Mouse (Mus musculus): ENCODE measurements at regions not wholly inside any gene's neighbourhood (a gene's known extent, or its start where the extent isn't known, plus 50 kb on each side); places are given as distances from the start of the nearest gene placed in this dataset.

GRCm38 (mm10) chr3:121880355-121880754, 65.3 kb upstream of the Abcd3 start:
- Histone ChIP-seq H3K4me1 (peaks cover 2% of the 10 kb centered on the region), H3K27ac (no peak overlapping the region), H3K9ac (no peak overlapping the region), H3K36me3 (no peaks in the 10 kb centered on the region), H3K4me2 (no peak overlapping the region), H3K27me3 (no peaks in the 10 kb centered on the region), H3K9me3 (replicated peaks) (no peaks in the 10 kb centered on the region), H3K4me3 (replicated peaks) (no peak overlapping the region)
- whole genome bisulfite sequencing = 58% methylated on average over 8 of the region's 8 CpGs
- ATAC-seq (replicated peaks; ENCODE audit: low FRiP score) = no peak

- Histone ChIP-seq H3K4me1 (no peaks in the 10 kb centered on the region), H3K27me3 (no peaks in the 10 kb centered on the region), H3K36me3 (no peaks in the 10 kb centered on the region), H3K27ac (no peak overlapping the region), H3K4me2 (no peak overlapping the region), H3K9ac (no peak overlapping the region), H3K4me3 (replicated peaks) (no peak overlapping the region), H3K9me3 (replicated peaks) (no peaks in the 10 kb centered on the region)
- WGBS = 58% methylated on average over 4 of the region's 4 CpGs
- ATAC-seq (replicated peaks; ENCODE audit: low FRiP score) = no peak
Measured at GRCm38 (mm10) chr3:121875072-121875471, 60.0 kb upstream of the Abcd3 start.

GRCm38 (mm10) chr3:121874576-121874975, 59.5 kb upstream of the Abcd3 start:
- Histone ChIP-seq H3K9ac (no peak overlapping the region), H3K4me2 (no peak overlapping the region), H3K27ac (no peak overlapping the region), H3K27me3 (no peaks in the 10 kb centered on the region), H3K4me3 (replicated peaks) (no peak overlapping the region), H3K36me3 (no peaks in the 10 kb centered on the region), H3K9me3 (replicated peaks) (no peaks in the 10 kb centered on the region), H3K4me1 (no peaks in the 10 kb centered on the region)
- WGBS = 95% methylated on average over 1 of the region's 1 CpGs
- ATAC-seq (replicated peaks; ENCODE audit: low FRiP score) = no peak

GRCm38 (mm10) chr3:121873572-121873971, 58.5 kb upstream of the Abcd3 start:
- no peaks in the 10 kb centered on the region for H3K27me3 ChIP-seq
- H3K4me3 ChIP-seq (replicated peaks) = no peak overlapping the region
- ATAC-seq (replicated peaks; ENCODE audit: low FRiP score) = no peak
- WGBS = 84% methylated on average over 2 of the region's 2 CpGs
- H3K4me1 ChIP-seq = no peaks in the 10 kb centered on the region
- no peak overlapping the region for H3K27ac ChIP-seq
- H3K9ac ChIP-seq = no peak overlapping the region
- H3K9me3 ChIP-seq (replicated peaks) = no peaks in the 10 kb centered on the region
- no peak overlapping the region for H3K4me2 ChIP-seq
- no peaks in the 10 kb centered on the region for H3K36me3 ChIP-seq

DNA sequence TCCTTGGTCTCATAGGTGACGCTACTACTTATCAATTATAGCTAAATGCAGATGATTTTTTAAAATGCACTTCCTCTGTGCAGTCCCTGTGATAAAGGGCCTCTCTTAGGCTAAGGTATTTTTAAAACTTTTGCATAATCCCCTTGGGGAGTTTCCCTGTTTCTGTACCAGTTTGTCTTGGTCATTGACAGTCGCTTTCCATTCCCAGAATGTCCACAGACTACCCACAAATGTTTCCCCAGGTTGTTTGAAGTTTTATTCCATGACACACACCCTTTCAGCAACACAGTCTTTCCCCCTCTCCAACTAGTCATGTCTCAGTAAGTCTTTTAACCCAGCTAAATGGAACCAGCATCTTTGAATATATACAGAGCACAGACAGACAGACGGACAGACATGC, 57.6 kb upstream of the Abcd3 start:
- Histone ChIP-seq H3K36me3 (no peaks in the 10 kb centered on the region), H3K27ac (no peak overlapping the region), H3K4me2 (no peak overlapping the region), H3K9ac (no peak overlapping the region), H3K4me1 (no peaks in the 10 kb centered on the region), H3K4me3 (replicated peaks) (no peak overlapping the region), H3K9me3 (replicated peaks) (no peaks in the 10 kb centered on the region), H3K27me3 (no peaks in the 10 kb centered on the region)
- 82% methylated on average over 3 of the region's 3 CpGs for WGBS
- no peak for ATAC-seq (replicated peaks; ENCODE audit: low FRiP score)

GRCm38 (mm10) chr3:121871795-121872194, 56.7 kb upstream of the Abcd3 start:
- WGBS = 85% methylated on average over 4 of the region's 4 CpGs
- Histone ChIP-seq H3K4me2 (no peak overlapping the region), H3K9ac (no peak overlapping the region), H3K27ac (no peak overlapping the region), H3K4me3 (replicated peaks) (no peak overlapping the region), H3K36me3 (no peaks in the 10 kb centered on the region), H3K4me1 (no peaks in the 10 kb centered on the region), H3K27me3 (no peaks in the 10 kb centered on the region), H3K9me3 (replicated peaks) (no peaks in the 10 kb centered on the region)
- no peak for ATAC-seq (replicated peaks; ENCODE audit: low FRiP score)

- ATAC-seq (replicated peaks; ENCODE audit: low FRiP score) = no peak
- H3K27ac ChIP-seq = no peak overlapping the region
- 78% methylated on average over 6 of the region's 6 CpGs for WGBS
- no peaks in the 10 kb centered on the region for H3K4me1 ChIP-seq
- H3K9me3 ChIP-seq (replicated peaks) = no peaks in the 10 kb centered on the region
- no peak overlapping the region for H3K9ac ChIP-seq
- H3K27me3 ChIP-seq = no peaks in the 10 kb centered on the region
- H3K4me3 ChIP-seq (replicated peaks) = no peak overlapping the region
- H3K36me3 ChIP-seq = no peaks in the 10 kb centered on the region
- no peak overlapping the region for H3K4me2 ChIP-seq
Measured at GRCm38 (mm10) chr3:121870726-121871125, 55.6 kb upstream of the Abcd3 start.

- ATAC-seq (replicated peaks; ENCODE audit: low FRiP score) = no peak
- no peaks in the 10 kb centered on the region for H3K4me1 ChIP-seq
- no peak overlapping the region for H3K9ac ChIP-seq
- no peak overlapping the region for H3K4me2 ChIP-seq
- H3K36me3 ChIP-seq = no peaks in the 10 kb centered on the region
- H3K9me3 ChIP-seq (replicated peaks) = no peaks in the 10 kb centered on the region
- 69% methylated on average over 4 of the region's 4 CpGs for WGBS
- H3K27ac ChIP-seq = no peak overlapping the region
- H3K4me3 ChIP-seq (replicated peaks) = no peak overlapping the region
- no peaks in the 10 kb centered on the region for H3K27me3 ChIP-seq
Measured at GRCm38 (mm10) chr3:121869694-121870093, 54.6 kb upstream of the Abcd3 start.

DNA sequence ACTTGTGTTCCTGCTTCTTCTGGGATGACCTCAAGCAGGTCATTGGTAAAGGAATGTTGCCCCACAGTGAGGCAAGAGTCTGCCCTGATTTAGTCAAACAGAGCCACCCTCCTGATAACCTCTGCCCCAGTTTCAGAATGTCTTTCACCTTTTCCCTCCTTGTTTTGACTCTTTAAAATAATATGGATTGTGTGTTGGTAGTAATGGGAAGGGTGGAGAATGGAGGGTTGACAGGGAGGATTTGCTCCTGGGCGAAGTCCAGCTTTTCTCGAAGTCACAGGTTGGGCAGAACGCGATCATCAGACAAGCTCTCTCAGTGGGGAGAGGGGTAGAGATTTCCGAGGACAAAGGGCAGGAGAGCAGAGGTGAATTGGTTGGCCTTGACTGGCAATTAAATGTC, 52.2 kb upstream of the Abcd3 start:
- H3K9me3 ChIP-seq (replicated peaks) = no peaks in the 10 kb centered on the region
- no peaks in the 10 kb centered on the region for H3K4me1 ChIP-seq
- ATAC-seq (replicated peaks; ENCODE audit: low FRiP score) = no peak
- no peak overlapping the region for H3K9ac ChIP-seq
- H3K36me3 ChIP-seq = no peaks in the 10 kb centered on the region
- no peak overlapping the region for H3K27ac ChIP-seq
- H3K27me3 ChIP-seq = no peaks in the 10 kb centered on the region
- no peak overlapping the region for H3K4me2 ChIP-seq
- H3K4me3 ChIP-seq (replicated peaks) = no peak overlapping the region
- 59% methylated on average over 5 of the region's 5 CpGs for WGBS

GRCm38 (mm10) chr3:121864734-121865445, 49.8 kb upstream of the Abcd3 start:
- H3K9me3 ChIP-seq (replicated peaks) = no peaks in the 10 kb centered on the region
- no peaks in the 10 kb centered on the region for H3K4me1 ChIP-seq
- H3K4me2 ChIP-seq = no peak overlapping the region
- peak overlapping the region; percentile 84 for H3K27ac ChIP-seq
- H3K9ac ChIP-seq = no peak overlapping the region
- no peak overlapping the region for H3K4me3 ChIP-seq (replicated peaks)
- no peaks in the 10 kb centered on the region for H3K27me3 ChIP-seq
- ATAC-seq (replicated peaks; ENCODE audit: low FRiP score) = peak; percentile 40; the same call in 1 of the 2 replicates
- H3K36me3 ChIP-seq = no peaks in the 10 kb centered on the region
- WGBS = 47% methylated on average over 8 of the region's 8 CpGs
